Mouse (Mus musculus): Measurements from ENCODE around the gene Atxn1l.

GRCm38 (mm10) chr8:109691769-109692168 is 45.8 kb downstream of the Atxn1l start:
- TF ChIP-seq CTCF (IDR thresholded peaks at IDR 0.05; ENCODE audit: extremely low read depth, insufficient read depth, low read length) (0 out of 2 replicates have a peak, but pooled peaks have one; percentile 2), POLR2A (IDR thresholded peaks at IDR 0.05; ENCODE audit: extremely low read depth, insufficient read depth, low read length) (no peak; the same call in 1 of the 2 replicates)

Data from cortical plate, adult 2 months (tissue).